Mouse (Mus musculus) intestine, embryonic 16.5 days (tissue): Measurements from ENCODE around the gene Adgrv1. TPM values are rescaled to one million over a fixed set of nuclear protein-coding genes. Genes with fewer than 3 reads are reported as not detected.

Experiments
- ATAC-seq: fragments of 200-750 bp; cut with Nextera tagmentation; 2 replicates; pipeline ENCODE4 v1.8.0; 2017; ENCODE audit warnings: moderate TSS enrichment, moderate library complexity
- H3K27ac ChIP-seq: fragments of 300-500 bp; sonication (generic); 2 replicates; pipeline ENCODE4 v1.5.1; 2014; ENCODE audit warnings: mild to moderate bottlenecking, low read length
- H3K27me3 ChIP-seq: fragments of 300-500 bp; sonication (generic); replicated peaks from 2 replicates; pipeline ENCODE4 v1.6.1; 2014; ENCODE audit warnings: low read length, control low read depth, mixed read lengths; ENCODE audit not compliant: control insufficient read depth, insufficient read depth
- H3K36me3 ChIP-seq: fragments of 300-500 bp; sonication (generic); 2 replicates; pipeline ENCODE4 v1.6.1; 2014; ENCODE audit warnings: low read length, control low read depth; ENCODE audit not compliant: control insufficient read depth, insufficient read depth
- H3K4me1 ChIP-seq: fragments of 300-500 bp; sonication (generic); 2 replicates; pipeline ENCODE4 v1.6.1; 2014; ENCODE audit warnings: low read length, control low read depth, mixed read lengths; ENCODE audit not compliant: control insufficient read depth, insufficient read depth
- H3K4me2 ChIP-seq: fragments of 300-500 bp; sonication (generic); 2 replicates; pipeline ENCODE4 v1.6.1; 2014; ENCODE audit warnings: low read depth, low read length, control low read depth
- H3K4me3 ChIP-seq: fragments of 300-500 bp; sonication (generic); 2 replicates; pipeline ENCODE4 v1.5.1; 2014; ENCODE audit warnings: mild to moderate bottlenecking, low read length
- H3K9ac ChIP-seq: fragments of 300-500 bp; sonication (generic); 2 replicates; pipeline ENCODE4 v1.6.1; 2014; ENCODE audit warnings: low read depth, low read length
- H3K9me3 ChIP-seq: fragments of 300-500 bp; sonication (generic); 2 replicates; pipeline ENCODE4 v1.6.1; 2016; ENCODE audit warnings: low read length, control low read depth; ENCODE audit not compliant: control insufficient read depth
- WGBS: fragments of 180-500 bp; shearing (Covaris S2); extraction: QIAGEN DNeasy Blood & Tissue Kit; methylation state at CpG from one replicate; pipeline ENCODE4 v1.1.7; 2014; 5-methylcytosine and 5-hydroxymethylcytosine counted together
- polyA plus RNA-seq: library from polyadenylated mRNA; unstranded; fragments of >200 nt; fragmentation: Nextera tagmentation; extraction: Ambion mirVana; gene quantifications from 2 replicates; pipeline ENCODE4 v1.2.1, GENCODE M21; 2015

The Adgrv1 gene
- polyA plus RNA-seq, 1 experiment from 2014 or later: 0.56 TPM

DNA sequence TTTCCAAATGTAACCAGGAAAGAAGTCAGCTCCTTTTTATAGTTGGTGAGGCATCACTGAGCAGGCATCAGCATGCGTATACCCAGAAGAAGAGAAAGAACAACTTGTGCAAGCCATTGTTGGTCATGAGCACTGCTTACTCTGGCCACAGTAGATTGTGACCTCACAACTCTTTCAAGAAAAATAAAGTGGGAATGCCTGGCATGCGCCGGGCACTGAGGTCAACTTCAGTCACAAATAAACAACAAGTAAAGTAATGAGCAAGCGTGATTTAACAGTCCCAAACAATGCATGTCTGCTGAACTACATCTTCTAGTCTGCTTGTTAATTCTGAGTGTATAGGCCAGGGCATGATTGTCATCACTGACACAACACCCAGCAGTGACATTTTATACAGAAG lies 499.6 kb downstream of the Adgrv1 start:
- Histone ChIP-seq H3K27ac (no peak overlapping the region), H3K9ac (no peak overlapping the region), H3K9me3 (no peaks in the 10 kb centered on the region), H3K4me3 (no peak overlapping the region), H3K27me3 (no peaks in the 10 kb centered on the region), H3K4me1 (peaks cover 27% of the 10 kb centered on the region), H3K4me2 (no peak overlapping the region), H3K36me3 (no peaks in the 10 kb centered on the region)
- ATAC-seq: no peak
- 64% methylated on average over 4 of the region's 4 CpGs for WGBS

DNA sequence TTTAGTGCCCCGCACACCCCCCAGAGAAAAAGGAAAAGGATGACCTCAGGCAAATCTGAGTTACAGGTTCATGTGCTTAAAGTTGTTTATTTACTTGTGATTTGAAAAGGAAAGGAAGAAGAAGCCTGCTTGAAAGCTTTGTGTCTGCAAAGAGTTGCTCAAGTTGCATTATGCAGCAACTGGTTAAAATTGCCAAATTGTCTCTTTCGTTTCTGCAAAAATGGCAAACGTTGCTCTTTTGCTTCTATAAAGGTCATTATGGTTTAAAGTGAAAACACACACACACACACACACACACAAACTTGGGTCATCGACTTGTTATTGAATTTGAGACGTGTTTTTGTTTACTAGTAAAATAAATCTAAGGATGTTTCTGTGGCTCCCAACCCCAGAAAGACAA lies 500.3 kb downstream of the Adgrv1 start:
- 63% methylated on average over 5 of the region's 5 CpGs for WGBS
- H3K4me1 ChIP-seq: peaks cover 27% of the 10 kb centered on the region
- no peak overlapping the region for H3K27ac ChIP-seq
- no peak overlapping the region for H3K9ac ChIP-seq
- H3K4me3 ChIP-seq: no peak overlapping the region
- H3K36me3 ChIP-seq: no peaks in the 10 kb centered on the region
- no peak overlapping the region for H3K4me2 ChIP-seq
- H3K9me3 ChIP-seq: no peaks in the 10 kb centered on the region
- H3K27me3 ChIP-seq: no peaks in the 10 kb centered on the region
- no peak for ATAC-seq

DNA sequence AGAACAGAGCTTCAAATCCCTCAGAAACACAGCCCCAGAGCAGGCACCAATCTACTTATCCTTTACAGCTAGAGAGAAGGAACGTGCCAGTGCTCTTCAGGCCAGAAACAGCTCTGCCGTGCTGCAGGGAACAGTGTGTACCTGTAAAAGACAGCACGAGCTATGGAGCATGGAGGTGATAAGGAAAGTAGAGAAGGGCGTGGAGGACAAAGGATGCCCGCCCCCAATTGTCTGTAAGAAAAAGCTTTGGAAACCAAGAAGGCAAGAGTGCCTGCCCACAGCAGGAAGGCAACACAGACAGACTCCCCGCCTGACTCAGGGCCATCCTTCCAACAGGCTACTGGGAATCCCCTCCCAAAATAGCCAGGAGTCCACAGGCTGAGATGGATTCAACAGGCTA lies 501.1 kb downstream of the Adgrv1 start:
- H3K4me1 ChIP-seq: peaks cover 20% of the 10 kb centered on the region
- no peaks in the 10 kb centered on the region for H3K36me3 ChIP-seq
- H3K9ac ChIP-seq: no peak overlapping the region
- H3K4me3 ChIP-seq: no peak overlapping the region
- no peaks in the 10 kb centered on the region for H3K27me3 ChIP-seq
- H3K9me3 ChIP-seq: no peaks in the 10 kb centered on the region
- peak; percentile 71 for ATAC-seq
- WGBS: 37% methylated on average over 6 of the region's 6 CpGs
- H3K4me2 ChIP-seq: no peak overlapping the region
- H3K27ac ChIP-seq: no peak overlapping the region

DNA sequence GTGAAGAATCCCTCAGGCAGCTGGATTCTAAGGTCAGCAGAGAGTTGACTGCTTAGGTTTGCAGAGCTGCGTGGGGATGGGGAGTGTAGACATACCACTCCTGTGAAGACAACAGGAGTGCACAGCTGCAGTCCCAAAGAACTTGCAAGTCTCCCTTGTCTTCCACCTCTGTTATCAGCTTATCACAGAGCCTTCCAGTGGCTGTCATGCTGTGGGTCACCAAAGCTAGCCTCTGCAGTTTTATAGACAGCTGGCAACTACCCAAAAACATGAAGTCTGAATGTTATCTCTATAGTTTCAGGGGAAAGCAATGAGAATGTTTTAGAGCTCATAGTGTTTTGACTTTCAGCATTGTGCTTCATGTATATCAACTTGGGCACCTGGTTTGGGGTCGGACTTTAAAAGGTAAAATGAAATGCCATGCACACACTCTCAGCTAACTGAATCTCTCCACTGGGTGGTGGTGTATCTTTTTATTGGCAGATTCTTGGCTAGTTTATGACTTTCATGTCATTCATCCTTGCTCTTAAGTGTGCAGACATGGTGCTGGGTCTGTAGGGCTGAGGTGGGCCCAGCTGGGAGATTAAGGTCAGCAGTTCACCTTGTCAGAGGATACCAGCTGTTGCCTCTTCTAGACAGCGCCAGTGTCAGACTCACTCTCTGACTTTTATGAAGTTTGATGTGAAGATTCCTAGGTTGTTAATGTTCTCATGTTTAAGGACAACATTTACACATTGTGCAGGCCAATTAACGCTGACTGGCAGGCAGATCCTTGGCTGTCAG lies 502.0 kb downstream of the Adgrv1 start:
- no peaks in the 10 kb centered on the region for H3K9me3 ChIP-seq
- ATAC-seq: no peak
- H3K27me3 ChIP-seq: no peaks in the 10 kb centered on the region
- H3K9ac ChIP-seq: no peak overlapping the region
- no peak overlapping the region for H3K27ac ChIP-seq
- 53% methylated on average over 4 of the region's 4 CpGs for WGBS
- H3K4me1 ChIP-seq: peaks cover 11% of the 10 kb centered on the region; the same call in 1 of the 2 replicates
- H3K4me3 ChIP-seq: no peak overlapping the region
- no peaks in the 10 kb centered on the region for H3K36me3 ChIP-seq
- no peak overlapping the region for H3K4me2 ChIP-seq

DNA sequence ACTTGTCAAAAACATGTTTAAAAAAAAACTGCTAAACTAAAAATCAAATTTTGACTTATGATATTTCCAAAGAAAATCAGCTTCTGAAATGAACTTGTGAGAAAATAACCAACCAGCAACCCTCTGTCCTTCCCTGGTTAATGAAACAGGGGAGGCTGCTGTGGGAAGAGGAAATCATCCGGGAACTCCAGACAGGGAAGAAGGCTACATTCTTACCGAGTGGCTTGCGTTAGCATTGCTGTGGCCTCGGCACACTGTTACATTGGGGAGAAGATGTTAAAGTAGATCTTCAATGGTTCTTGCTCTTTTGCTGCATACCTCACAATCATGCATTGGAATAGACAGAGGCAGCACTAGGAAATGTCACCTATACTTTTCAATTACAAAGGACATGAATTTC lies 507.1 kb downstream of the Adgrv1 start:
- Histone ChIP-seq H3K27ac (no peak overlapping the region), H3K4me2 (no peak overlapping the region), H3K9ac (no peak overlapping the region), H3K27me3 (no peaks in the 10 kb centered on the region), H3K36me3 (no peaks in the 10 kb centered on the region), H3K4me3 (no peak overlapping the region), H3K9me3 (no peaks in the 10 kb centered on the region), H3K4me1 (no peaks in the 10 kb centered on the region)
- ATAC-seq: no peak
- WGBS: 79% methylated on average over 4 of the region's 4 CpGs

DNA sequence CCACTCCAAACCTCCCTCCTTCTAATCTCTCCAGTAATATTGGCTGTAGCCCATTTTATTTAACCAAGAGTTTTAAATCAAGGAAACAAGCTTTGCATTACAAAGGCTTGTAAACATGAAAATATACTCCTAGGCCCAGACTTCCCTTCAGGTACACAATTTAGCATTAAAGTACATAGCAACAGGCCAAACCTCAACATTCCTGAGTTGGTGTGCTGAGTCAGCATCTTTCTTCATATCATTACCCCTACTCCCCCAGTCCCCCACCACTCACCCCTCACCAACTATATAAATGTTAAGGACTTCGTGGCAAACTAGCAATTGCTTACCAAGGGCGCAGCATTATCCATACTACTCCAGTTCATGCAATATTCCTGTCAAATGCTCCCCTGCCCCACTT lies 510.7 kb downstream of the Adgrv1 start:
- Histone ChIP-seq H3K9me3 (no peaks in the 10 kb centered on the region), H3K9ac (no peak overlapping the region), H3K27ac (no peak overlapping the region), H3K4me2 (no peak overlapping the region), H3K4me3 (no peak overlapping the region), H3K4me1 (no peaks in the 10 kb centered on the region), H3K27me3 (no peaks in the 10 kb centered on the region), H3K36me3 (no peaks in the 10 kb centered on the region)
- WGBS: 86% methylated on average over 2 of the region's 2 CpGs
- ATAC-seq: no peak

DNA sequence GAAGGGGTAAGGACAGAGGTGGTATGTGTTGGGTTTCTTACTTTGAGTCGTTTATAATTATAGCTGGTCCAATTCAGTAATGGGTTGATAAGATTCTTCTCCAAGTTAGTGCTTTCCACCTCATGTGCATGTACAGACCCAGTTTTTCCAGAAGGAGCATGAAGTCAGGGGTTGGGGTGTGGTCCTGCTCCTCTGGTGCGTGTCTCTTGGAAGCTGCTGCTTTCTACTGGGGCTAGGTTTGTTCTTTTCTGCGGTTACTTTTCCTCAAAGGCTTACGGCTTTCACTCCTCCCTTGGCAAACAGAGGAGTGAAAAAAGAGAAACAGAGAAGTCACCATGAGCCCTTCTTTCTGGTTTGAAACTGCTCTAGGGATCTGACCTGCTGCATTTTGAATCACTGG lies 522.5 kb downstream of the Adgrv1 start:
- 76% methylated on average over 4 of the region's 4 CpGs for WGBS
- no peak overlapping the region for H3K9ac ChIP-seq
- no peak for ATAC-seq
- no peak overlapping the region for H3K4me3 ChIP-seq
- no peaks in the 10 kb centered on the region for H3K36me3 ChIP-seq
- H3K9me3 ChIP-seq: no peaks in the 10 kb centered on the region
- peaks cover 2% of the 10 kb centered on the region; the same call in 1 of the 2 replicates for H3K4me1 ChIP-seq
- H3K27ac ChIP-seq: no peak overlapping the region
- H3K4me2 ChIP-seq: no peak overlapping the region
- H3K27me3 ChIP-seq: no peaks in the 10 kb centered on the region

DNA sequence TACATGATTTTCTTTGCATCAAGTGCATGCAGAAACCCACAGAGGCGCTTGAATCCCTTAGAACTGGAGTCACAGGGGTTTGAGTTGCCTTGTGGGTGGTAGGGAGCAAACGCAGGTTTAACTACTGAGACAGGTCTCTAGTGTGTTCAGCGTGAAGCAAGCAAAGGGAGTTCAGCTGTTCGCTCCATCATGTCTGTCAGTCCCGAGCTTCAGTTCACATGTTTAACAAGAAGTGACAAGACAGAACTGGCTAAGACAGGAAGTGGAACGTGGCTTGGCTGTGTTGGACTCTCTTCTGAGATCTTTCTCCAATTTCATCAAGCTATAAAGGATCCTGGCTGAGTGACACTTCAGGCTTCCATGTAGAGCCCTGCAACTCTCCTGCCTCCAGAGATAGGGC lies 523.3 kb downstream of the Adgrv1 start:
- 72% methylated on average over 6 of the region's 6 CpGs for WGBS
- Histone ChIP-seq H3K4me2 (no peak overlapping the region), H3K9me3 (no peaks in the 10 kb centered on the region), H3K27me3 (no peaks in the 10 kb centered on the region), H3K9ac (no peak overlapping the region), H3K4me3 (no peak overlapping the region), H3K36me3 (no peaks in the 10 kb centered on the region), H3K4me1 (peaks cover 2% of the 10 kb centered on the region; the same call in 1 of the 2 replicates), H3K27ac (no peak overlapping the region)
- no peak for ATAC-seq

DNA sequence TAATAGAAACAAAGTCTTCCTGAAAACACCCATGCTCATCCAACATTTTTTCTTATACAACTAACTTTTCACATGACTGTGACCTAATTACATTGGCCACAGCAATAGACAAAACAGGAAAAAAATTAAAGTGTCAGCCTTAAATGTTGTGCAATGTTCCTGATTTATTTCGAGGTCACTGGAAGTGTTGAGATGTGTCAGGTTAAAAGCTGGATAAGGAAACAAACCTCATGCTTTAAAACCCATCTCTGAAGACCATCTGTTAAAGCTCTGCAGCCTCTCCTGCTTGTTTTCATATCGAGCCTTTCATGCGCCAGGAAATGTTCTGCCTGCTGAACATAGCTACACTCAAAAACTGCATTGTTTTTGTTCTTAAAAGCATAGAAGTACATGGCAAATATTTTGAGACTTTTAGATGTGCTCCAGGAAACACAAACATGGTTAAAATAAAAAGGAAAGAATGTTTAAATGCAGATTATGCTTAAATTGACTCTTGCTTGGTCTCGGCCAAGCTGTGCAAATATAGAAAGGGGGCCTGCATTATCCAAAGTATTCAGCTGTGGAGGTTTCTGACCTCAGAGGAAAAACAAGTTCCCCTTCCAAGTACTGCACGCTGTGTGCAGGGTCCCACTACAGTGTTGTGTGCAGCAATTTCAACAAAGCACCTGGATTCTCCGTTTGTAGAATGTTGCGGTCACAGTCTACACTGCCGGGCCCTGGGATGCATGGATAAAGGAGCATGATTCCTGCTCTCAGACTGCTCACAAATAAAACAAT lies 524.2 kb downstream of the Adgrv1 start:
- Histone ChIP-seq H3K4me1 (peaks cover 6% of the 10 kb centered on the region), H3K4me2 (no peak overlapping the region), H3K9me3 (no peaks in the 10 kb centered on the region), H3K36me3 (no peaks in the 10 kb centered on the region), H3K4me3 (no peak overlapping the region), H3K27ac (peak overlapping the region; percentile 23; the same call in 1 of the 2 replicates), H3K9ac (no peak overlapping the region), H3K27me3 (no peaks in the 10 kb centered on the region)
- ATAC-seq: peak; percentile 58
- WGBS: 47% methylated on average over 8 of the region's 8 CpGs
